Mouse (Mus musculus): Measurements from ENCODE around the gene Cabp1.

GRCm38 (mm10) chr5:115163563-115163962 lies 30.6 kb downstream of the Cabp1 start:
- TF ChIP-seq CTCF (IDR thresholded peaks at IDR 0.05; ENCODE audit: extremely low read depth, insufficient read length, insufficient replicate concordance, low read depth, low read length) (peak; percentile 45; the same call in 1 of the 2 replicates), POLR2A (IDR thresholded peaks at IDR 0.05; ENCODE audit: low read depth, low read length) (no peak)

Data from small intestine, adult 2 months (tissue).